Mouse (Mus musculus) G1E (cell line): ENCODE measurements around the gene Zfp663. TPM values are rescaled to one million over a fixed set of nuclear protein-coding genes. Genes with fewer than 3 reads are reported as not detected.

Experiments used
- ATAC-seq: 2 replicates; pipeline ENCODE4 v1.8.0; 2016; ENCODE audit warnings: mild to moderate bottlenecking; ENCODE audit not compliant: insufficient number of reproducible peaks, poor library complexity, low FRiP score, severe bottlenecking; ENCODE audit errors: extremely low read depth
- DNase-seq: peaks from one replicate; pipeline ENCODE4 v3.0.0; 2012; ENCODE audit warnings: low spot score
- H3K27me3 ChIP-seq: 2 replicates; pipeline ENCODE4 v1.6.1; 2012; ENCODE audit warnings: mild to moderate bottlenecking, low read length, inconsistent platforms; ENCODE audit not compliant: insufficient read depth
- H3K36me3 ChIP-seq: replicated peaks from 2 replicates; pipeline ENCODE3; 2012; ENCODE audit warnings: mild to moderate bottlenecking, inconsistent platforms
- H3K4me1 ChIP-seq: 2 replicates; pipeline ENCODE4 v1.6.1; 2012; ENCODE audit warnings: low read depth, low read length, inconsistent platforms, mixed read lengths; ENCODE audit not compliant: insufficient read depth
- H3K4me3 ChIP-seq: 2 replicates; pipeline ENCODE4 v1.5.1; 2012; ENCODE audit warnings: low read depth, mild to moderate bottlenecking, inconsistent platforms, low read length, moderate library complexity, mixed read lengths
- H3K9me3 ChIP-seq: replicated peaks from 2 replicates; pipeline ENCODE4 v1.6.1; 2012; ENCODE audit warnings: inconsistent platforms
- CTCF ChIP-seq: IDR thresholded peaks from 2 replicates; pipeline ENCODE4 v1.5.1; 2012; ENCODE audit warnings: low read depth, low read length, inconsistent platforms, mixed read lengths
- GATA1 ChIP-seq: IDR thresholded peaks from 2 replicates; pipeline ENCODE4 v1.6.1; 2012; ENCODE audit warnings: borderline replicate concordance, low read length, inconsistent platforms, mixed read lengths
- GATA2 ChIP-seq: IDR thresholded peaks from 2 replicates; pipeline ENCODE4 v1.6.1; 2012; ENCODE audit warnings: low read depth, low read length, inconsistent platforms, borderline replicate concordance
- POLR2AphosphoS5 ChIP-seq: IDR thresholded peaks from 2 replicates; pipeline ENCODE4 v1.6.1; 2012; ENCODE audit warnings: low read depth, low read length, inconsistent platforms; ENCODE audit not compliant: insufficient replicate concordance
- TAL1 ChIP-seq: conservative IDR thresholded peaks from 2 replicates; pipeline ENCODE4 v1.6.1; 2012; ENCODE audit warnings: low read depth, low read length, inconsistent platforms, mixed read lengths
- polyA plus RNA-seq: library from polyadenylated mRNA; stranded (reverse); fragments of >175 nt; gene quantifications from 2 replicates; pipeline ENCODE4 v1.2.3, GENCODE M21; 2012
- total RNA-seq, 2 experiments: library from RNA; stranded (forward) in 1 of 2; stranded (reverse) in 1 of 2; fragments of 200-1000 nt in 1 of 2; fragments of >200 nt in 1 of 2; fragmentation: Nextera tagmentation in 1 of 2; gene quantifications; 2 replicates each; pipeline ENCODE4 v1.2.3; 2014 to 2017

Zfp663 gene
- total and polyA plus RNA-seq, 3 experiments, result 0.16 TPM; not detected in 2

GRCm38 (mm10) chr2:165337191-165337590 is 31.3 kb downstream of the Zfp663 start:
- Histone ChIP-seq H3K4me1 (no peaks in the 10 kb centered on the region), H3K27me3 (peaks cover 9% of the 10 kb centered on the region), H3K36me3 (no peaks in the 10 kb centered on the region), H3K4me3 (no peak overlapping the region), H3K9me3 (no peaks in the 10 kb centered on the region)
- ATAC-seq (no peak), DNase-seq (no peak)
- TF ChIP-seq TAL1 (no peak), CTCF (0 out of 2 replicates have a peak, but pooled peaks have one; percentile 3), GATA2 (no peak), GATA1 (no peak), POLR2AphosphoS5 (no peak)

DNA sequence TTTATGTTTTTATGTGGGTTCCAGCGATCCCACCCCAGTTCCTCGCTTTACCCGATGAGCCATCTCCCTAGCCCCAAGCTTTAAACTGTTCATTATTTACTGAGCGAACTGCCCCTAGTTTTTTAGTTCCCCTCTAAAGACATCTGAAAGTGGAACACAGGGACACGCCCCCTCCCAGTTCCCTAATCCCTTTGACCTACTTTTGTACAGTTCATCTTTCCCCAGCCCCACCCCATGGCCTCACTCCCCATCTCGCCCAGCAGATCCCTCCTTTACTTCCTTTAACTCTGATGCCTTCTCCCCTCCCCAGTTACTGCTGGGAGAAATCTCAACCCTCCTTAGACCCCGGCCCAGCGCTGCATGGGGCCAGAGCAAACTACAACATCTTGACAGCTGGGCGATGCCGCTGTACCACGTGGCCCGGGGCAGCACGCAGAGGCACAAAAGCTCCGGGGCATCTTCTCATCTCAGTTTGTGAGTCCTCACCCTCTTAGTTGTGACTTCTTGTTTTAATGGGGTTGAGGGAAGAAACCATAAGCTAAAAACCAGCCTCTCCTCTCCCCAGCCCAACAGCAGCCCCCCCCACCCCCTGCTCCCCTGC is 35.8 kb downstream of the Zfp663 start:
- H3K4me1 ChIP-seq, result peaks cover 2% of the 10 kb centered on the region; the same call in 1 of the 2 replicates
- no peak for DNase-seq
- H3K36me3 ChIP-seq, result no peaks in the 10 kb centered on the region
- H3K27me3 ChIP-seq, result peaks cover 15% of the 10 kb centered on the region
- TF ChIP-seq GATA2 (no peak), POLR2AphosphoS5 (no peak), GATA1 (no peak), TAL1 (no peak), CTCF (no peak)
- no peak for ATAC-seq
- H3K4me3 ChIP-seq, result no peak overlapping the region
- no peaks in the 10 kb centered on the region for H3K9me3 ChIP-seq

GRCm38 (mm10) chr2:165329703-165330102 is 38.8 kb downstream of the Zfp663 start:
- H3K4me3 ChIP-seq, result no peak overlapping the region
- no peak for ATAC-seq
- H3K9me3 ChIP-seq, result no peaks in the 10 kb centered on the region
- no peak for TF ChIP-seq TAL1
- TF ChIP-seq GATA2, result no peak
- TF ChIP-seq POLR2AphosphoS5, result no peak
- TF ChIP-seq CTCF, result no peak
- TF ChIP-seq GATA1, result no peak
- no peaks in the 10 kb centered on the region for H3K36me3 ChIP-seq
- H3K4me1 ChIP-seq, result peaks cover 23% of the 10 kb centered on the region
- no peak for DNase-seq
- H3K27me3 ChIP-seq, result peaks cover 15% of the 10 kb centered on the region

GRCm38 (mm10) chr2:165328746-165329145 is 39.8 kb downstream of the Zfp663 start:
- Histone ChIP-seq H3K36me3 (peaks cover 9% of the 10 kb centered on the region), H3K4me1 (peaks cover 33% of the 10 kb centered on the region), H3K4me3 (no peak overlapping the region), H3K27me3 (peaks cover 12% of the 10 kb centered on the region), H3K9me3 (no peaks in the 10 kb centered on the region)
- TF ChIP-seq GATA1 (no peak), TAL1 (no peak)
- DNase-seq (no peak), ATAC-seq (no peak)

DNA sequence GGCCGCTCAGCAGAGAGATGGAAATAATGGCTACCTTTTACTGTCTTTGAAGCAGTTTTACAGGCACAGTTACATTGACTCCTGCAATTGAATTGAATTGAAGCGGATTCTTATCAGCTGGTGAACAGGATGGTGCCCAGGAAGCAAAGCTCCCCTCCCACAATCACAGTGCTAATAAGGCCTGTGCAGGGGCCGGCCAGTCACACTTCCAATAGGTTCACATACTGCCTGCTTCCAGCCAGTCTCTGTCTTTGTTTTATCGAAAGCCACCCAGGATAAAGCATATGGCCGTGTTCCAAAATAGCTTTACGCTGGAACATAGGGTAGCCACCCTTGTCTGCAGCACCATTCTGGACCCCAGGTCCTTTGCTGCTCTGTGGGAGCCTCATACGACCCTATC is 41.1 kb downstream of the Zfp663 start:
- Histone ChIP-seq H3K4me1 (peaks cover 39% of the 10 kb centered on the region), H3K36me3 (peaks cover 23% of the 10 kb centered on the region), H3K27me3 (peaks cover 12% of the 10 kb centered on the region), H3K4me3 (peak overlapping the region; percentile 89; the same call in 1 of the 2 replicates), H3K9me3 (no peaks in the 10 kb centered on the region)
- ATAC-seq (no peak), DNase-seq (no peak)
- TF ChIP-seq GATA1 (no peak), TAL1 (no peak), POLR2AphosphoS5 (no peak), CTCF (no peak), GATA2 (no peak)

- DNase-seq (peak; percentile 93), ATAC-seq (peak; percentile 93)
- peak within 1 kb of the TSS; percentile 89 for H3K4me3 ChIP-seq
- no peak for TF ChIP-seq POLR2AphosphoS5
- no peak for TF ChIP-seq GATA1
- no peak for TF ChIP-seq CTCF
- no peak for TF ChIP-seq GATA2
- TF ChIP-seq TAL1, result no peak
- peaks cover 48% of the 10 kb centered on the region for H3K4me1 ChIP-seq
- H3K9me3 ChIP-seq, result no peaks in the 10 kb centered on the region
- H3K36me3 ChIP-seq, result peaks cover 31% of the 10 kb centered on the region
- H3K27me3 ChIP-seq, result peaks cover 8% of the 10 kb centered on the region
Measured at GRCm38 (mm10) chr2:165326304-165327190, 42.0 kb downstream of the Zfp663 start, which contains the start of gene Elmo2. TSS of gene Elmo2 (minus strand) at chr2:165326479.
